Mouse (Mus musculus) B cell, adult 62 days (primary cell): ENCODE data around the gene Fam193b. TPM values are rescaled to one million over a fixed set of nuclear protein-coding genes. Genes with fewer than 3 reads are reported as not detected.

Experiments
- total RNA-seq: library from RNA; stranded (reverse); gene quantifications from 4 replicates; pipeline ENCODE4 v1.2.4, GENCODE M21; 2023

Fam193b gene
- 147 to 156 TPM (median 152 TPM) in 4 replicates for total RNA-seq

DNA sequence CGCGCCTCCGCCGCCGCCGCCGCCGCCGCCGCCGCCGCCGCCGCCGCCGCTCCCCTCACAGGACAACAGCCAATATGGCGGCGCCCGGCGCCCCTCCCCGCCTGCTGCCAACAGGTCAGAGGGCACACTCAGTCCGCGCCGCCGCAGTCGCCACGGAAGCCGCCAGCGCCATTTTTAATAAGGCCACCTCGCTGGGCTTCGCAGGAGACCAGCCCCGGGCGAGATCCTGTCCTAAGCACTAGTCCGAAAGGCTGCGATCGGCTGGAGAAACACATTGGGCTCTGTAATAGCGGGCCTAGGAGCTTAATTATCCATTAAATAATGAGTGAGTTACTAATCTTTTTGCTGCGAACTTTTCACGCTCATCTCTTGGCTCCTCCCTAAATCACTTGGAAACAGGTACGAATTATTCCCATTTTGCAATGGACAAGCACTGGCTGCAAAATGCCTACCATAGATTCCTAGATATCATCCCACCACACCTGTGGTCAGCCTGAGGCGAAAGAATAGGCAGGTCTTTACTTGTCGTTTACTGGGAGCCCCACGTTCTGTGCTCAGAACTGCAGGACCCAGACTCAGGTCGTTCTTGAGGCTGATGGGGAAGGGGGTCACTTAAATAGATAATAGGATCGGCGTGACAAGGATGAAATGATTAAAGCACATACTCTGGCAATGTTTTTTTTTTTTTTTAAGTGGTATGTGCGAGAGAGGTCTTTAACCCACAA lies at the start of gene Fam193b:
Gene Fam193b (minus strand): TSS at position 94 of the 725 bp plus-strand sequence.

DNA sequence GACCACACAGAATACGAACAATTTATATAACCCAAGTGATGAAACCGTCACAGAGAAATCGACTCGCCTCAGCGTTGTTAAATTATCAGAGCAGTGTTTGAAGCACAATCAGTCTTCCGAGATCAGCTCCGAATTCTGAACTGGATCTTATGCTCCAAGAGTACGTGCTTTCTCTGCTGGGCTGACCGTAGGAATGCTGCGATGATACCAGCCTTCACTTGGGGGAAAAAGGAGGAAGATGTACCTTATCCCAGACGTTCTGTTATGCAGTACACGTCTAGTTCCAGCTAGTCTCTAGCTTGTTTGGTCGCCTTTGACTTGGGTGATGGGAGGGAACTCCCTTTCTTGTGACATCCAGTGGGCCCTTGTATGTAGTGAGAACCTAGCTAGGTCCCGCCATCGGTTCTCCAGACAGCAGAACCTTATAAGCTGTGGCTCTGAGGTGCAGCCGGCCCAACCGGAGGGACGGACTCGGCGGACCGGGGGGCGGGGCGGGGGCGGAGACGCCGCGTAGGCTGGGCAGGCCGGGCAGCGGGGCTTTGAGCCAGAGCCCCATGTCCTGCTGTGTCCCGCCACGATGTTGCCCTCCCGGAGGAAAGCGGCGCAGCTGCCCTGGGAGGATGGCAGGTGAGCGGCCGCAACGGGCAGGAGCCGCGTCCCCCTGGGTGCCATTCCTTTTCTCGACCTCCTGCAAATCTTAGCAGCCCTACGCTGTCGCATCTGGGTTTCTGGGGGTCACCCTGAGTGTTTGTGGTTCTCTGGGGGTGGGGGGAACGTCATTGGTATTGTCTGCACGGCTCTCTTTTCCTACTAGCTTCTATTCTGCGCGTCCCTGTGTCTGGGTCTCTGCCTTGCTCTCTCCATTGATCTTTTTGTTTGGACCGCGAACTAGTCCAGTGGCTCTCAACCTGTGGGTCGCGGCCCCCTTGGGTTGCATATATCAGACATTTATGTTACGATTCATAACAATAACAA lies 28.9 kb upstream of the Fam193b start, which contains the start of gene B4galt7:
Gene B4galt7 (plus strand): TSS at position 331 of the 975 bp plus-strand sequence.

DNA sequence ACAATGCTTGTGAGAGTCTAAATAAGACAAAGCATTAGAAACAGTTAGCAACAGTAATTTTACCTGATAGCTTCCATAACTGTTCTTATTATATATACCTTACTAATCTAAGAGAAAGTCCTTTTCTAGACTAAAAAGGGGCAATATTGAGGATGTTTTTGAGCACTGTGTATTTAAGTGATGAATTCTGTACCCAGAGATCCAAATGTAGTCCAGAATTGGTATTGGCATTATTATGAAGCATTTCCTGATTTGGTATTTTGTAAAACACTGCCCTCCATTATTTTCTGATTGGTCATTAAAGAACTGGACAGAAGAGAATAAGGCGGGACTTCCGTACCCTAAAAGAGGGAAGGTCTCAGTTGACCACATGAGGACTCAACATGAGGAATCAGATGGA lies 2.5 kb upstream of the Fam193b start, which contains the start of gene Tmed9:
Gene Tmed9 (plus strand): TSS at position 301 of the 400 bp plus-strand sequence.

DNA sequence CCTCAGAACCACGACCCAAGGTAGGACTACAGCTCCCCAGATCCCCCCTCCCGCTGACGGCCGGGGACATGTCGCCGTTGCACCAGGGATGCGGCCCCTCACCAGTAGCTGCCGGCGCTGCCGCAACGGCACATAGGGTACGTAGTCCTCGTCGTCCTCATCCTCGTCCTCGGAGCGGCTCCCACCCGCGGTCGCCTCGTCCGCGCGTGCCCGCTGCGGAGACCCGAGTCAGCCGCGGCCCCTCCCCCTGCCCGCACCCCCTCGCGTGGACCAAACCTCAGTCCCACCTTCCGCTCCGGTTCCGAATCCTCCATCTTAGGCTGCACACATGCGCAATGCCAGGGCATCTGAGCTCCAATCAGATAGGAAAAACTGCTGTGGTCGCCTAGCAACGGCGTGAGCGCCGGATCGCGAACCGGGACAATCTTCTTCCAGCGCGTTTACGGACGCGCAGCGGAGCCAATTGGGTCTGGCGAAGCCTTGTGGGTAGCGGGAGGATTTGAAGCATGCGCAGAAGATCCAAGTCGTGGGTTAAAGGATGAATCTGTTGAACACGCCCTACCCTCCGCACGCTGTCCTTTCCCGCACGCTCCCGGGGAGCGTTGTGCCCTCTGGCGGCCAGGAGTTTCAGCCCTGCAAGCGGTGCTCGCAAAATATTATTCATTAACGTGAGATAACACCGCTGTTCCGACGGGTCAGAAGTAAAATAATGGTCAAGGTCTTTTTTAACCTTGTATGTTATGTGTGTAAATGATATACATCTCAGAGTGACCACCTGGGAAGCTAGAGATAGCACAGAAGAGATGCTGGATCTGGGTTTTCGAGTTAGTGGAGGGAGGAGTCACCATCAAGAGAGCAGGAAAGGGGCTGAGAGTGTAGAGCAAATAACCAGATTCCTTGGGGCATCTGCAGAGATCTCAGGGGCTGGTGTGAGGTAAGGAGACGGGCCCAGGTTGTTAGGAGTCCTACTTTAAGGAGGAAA lies 34.4 kb downstream of the Fam193b start, which contains the start of gene Ddx41:
Gene Ddx41 (minus strand): TSS at position 465 of the 982 bp plus-strand sequence.

DNA sequence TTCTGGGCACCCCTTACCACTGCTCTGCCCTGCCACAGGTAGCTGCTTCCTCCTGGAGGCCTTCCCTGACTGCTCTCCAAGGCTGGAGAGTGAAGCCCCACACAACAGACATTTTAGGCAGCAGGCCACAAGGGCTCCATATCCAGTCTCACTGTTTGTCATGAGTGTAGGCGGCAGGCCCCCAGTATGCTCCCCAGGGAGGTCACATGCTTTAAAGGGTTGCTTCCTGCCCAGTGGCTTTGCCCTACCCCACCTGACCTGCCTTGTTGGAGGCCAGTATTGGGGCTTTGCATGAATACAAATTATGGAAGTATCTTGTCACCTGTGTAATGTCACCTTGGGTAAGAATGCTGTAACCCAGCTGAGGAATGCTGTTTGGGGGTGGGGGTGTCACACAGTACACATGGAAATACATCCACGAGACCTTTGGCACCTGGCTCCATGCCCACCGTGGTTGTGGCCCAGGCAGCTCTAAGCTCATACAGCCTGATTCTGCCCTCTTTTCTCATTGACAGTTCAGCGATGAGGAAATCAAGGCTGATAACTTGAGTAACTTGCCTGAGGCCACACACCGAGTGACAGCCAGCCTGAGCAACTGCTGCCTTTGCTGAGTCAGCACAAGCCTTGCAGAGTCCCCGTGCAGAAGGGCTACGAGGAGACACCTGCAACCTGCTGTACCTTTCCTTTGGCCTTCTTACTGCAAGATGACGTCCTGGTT lies 41.6 kb downstream of the Fam193b start, which contains the start of gene Dok3:
Gene Dok3 (minus strand): TSS at position 99 of the 718 bp plus-strand sequence.

DNA sequence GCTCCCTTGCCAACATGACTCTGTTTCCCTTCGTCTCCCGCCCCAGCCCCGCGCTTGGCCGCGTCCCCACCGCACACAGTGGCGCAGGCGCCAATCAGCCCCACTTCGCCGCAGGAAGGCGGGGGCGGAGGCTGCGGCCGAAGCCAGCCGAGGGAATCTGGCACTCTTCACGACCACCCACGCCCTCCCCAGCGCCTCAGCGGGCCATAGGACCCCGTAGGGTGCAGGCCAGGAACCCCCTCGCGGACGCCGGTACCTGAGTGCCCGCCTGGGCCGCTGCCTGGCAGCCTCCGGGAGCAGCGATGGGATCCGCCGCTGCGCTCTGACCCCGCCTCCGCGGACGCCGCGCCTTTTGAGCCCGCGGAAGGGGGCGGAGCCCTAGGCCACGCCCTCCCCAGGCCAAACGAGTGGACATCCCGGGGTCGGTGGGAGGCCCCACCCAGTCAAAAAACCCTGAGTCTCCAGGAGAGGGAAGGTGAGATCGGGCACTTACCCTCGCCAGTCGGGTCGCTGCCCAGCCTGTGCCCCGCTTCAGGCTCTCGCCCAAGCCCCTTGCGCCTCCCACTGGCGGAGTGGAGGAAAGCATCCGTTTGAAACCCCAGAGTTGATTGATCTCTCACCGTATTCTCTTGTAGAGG lies 57.7 kb downstream of the Fam193b start, which contains the start of gene Pdlim7:
Gene Pdlim7 (minus strand): TSS at position 566 of the 638 bp plus-strand sequence.

Other genes starting within 250 kb of the Fam193b start
- gene Rab24, start 249.2 kb downstream of the Fam193b start, total RNA-seq: 52.1 to 59.6 TPM (median 56.7 TPM) in 4 replicates
- 0.40 to 1.3 TPM (median 0.82 TPM) in 4 replicates for gene Mxd3, start 241.3 kb downstream of the Fam193b start, total RNA-seq
- gene Lman2, start 208.3 kb downstream of the Fam193b start, total RNA-seq: 110 to 117 TPM (median 115 TPM) in 4 replicates
- gene Rgs14, start 201.4 kb downstream of the Fam193b start, total RNA-seq: 70.0 to 75.1 TPM (median 71.6 TPM) in 4 replicates
- 0.34 to 0.57 TPM in 2 of 4 replicates, not detected in the others for gene Slc34a1, start 172.9 kb downstream of the Fam193b start, total RNA-seq
- not detected in 4 replicates for gene Pfn3, start 155.9 kb downstream of the Fam193b start, total RNA-seq
- 1.7 to 3.4 TPM (median 2.1 TPM) in 4 replicates for gene F12, start 144.3 kb downstream of the Fam193b start, total RNA-seq
- 450 to 472 TPM (median 456 TPM) in 4 replicates for gene Grk6, start 126.0 kb downstream of the Fam193b start, total RNA-seq
- 35.7 to 43.7 TPM (median 39.2 TPM) in 4 replicates for gene Prr7, start 106.9 kb downstream of the Fam193b start, total RNA-seq
- gene Dbn1, start 83.0 kb downstream of the Fam193b start, total RNA-seq: 0.22 to 0.52 TPM (median 0.36 TPM) in 4 replicates
- gene Pdlim7, start 57.4 kb downstream of the Fam193b start, total RNA-seq: 27.3 to 33.8 TPM (median 28.3 TPM) in 4 replicates
- 301 to 339 TPM (median 308 TPM) in 4 replicates for gene Dok3, start 41.8 kb downstream of the Fam193b start, total RNA-seq
- 135 to 141 TPM (median 138 TPM) in 4 replicates for gene Ddx41, start 34.5 kb downstream of the Fam193b start, total RNA-seq
- gene Tmed9, start 2.6 kb upstream of the Fam193b start, total RNA-seq: 84.0 to 89.7 TPM (median 88.8 TPM) in 4 replicates
- 19.4 to 21.3 TPM (median 21.0 TPM) in 4 replicates for gene B4galt7, start 28.8 kb upstream of the Fam193b start, total RNA-seq
- 18.0 to 23.1 TPM (median 19.1 TPM) in 4 replicates for gene Caml, start 51.9 kb upstream of the Fam193b start, total RNA-seq
- 96.1 to 100.0 TPM (median 99.8 TPM) in 4 replicates for gene Ddx46, start 63.9 kb upstream of the Fam193b start, total RNA-seq
- 22.3 to 24.8 TPM (median 23.3 TPM) in 4 replicates for gene B230219D22Rik, start 122.0 kb upstream of the Fam193b start, total RNA-seq
- 13.2 to 15.0 TPM (median 13.9 TPM) in 4 replicates for gene Txndc15, start 143.5 kb upstream of the Fam193b start, total RNA-seq
- gene Pcbd2, start 156.2 kb upstream of the Fam193b start, total RNA-seq: 26.1 to 31.5 TPM (median 29.2 TPM) in 4 replicates
- gene Catsper3, start 213.4 kb upstream of the Fam193b start, total RNA-seq: not detected in 4 replicates